ENCODE assay signal across 21 mouse cellular contexts in the genomic region with DNA sequence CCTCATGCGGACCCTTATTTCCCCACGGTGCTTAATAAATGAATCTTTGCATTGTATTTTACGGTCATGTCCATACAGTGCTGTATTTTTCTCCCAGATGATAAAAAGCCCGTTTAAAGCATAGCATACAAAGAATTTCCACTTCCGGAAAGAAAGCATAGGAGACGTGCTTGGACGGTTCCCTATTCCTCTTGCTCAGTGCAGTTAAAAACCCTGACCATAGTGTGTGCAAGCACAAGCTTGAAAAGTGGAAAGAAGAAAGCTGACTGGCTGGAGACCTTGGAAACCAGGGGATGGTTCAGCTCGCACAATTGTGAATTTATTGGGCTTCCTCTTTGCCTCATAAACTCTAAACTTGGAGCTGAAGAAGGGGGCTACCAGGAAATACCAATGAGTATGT.
DNase-seq lines count a peak whose midpoint lies in the region; ATAC-seq and TF ChIP-seq lines count a peak whose summit lies in the region.
"Had no signal": no experiment of that assay in that cellular context is flagged by ENCODE, and none has a peak within 500 bp of the region (broad histone marks: within the 10 kb centered on the region; RNA-seq: fewer than 3 reads in every experiment).

No protein-coding gene starts in this region.

- H3K9ac ChIP-seq in kidney, postnatal 0 days (ENCODE audit: low read depth, low read length) = no peak overlapping the region
- no peak overlapping the region for H3K9ac ChIP-seq in midbrain, embryonic 11.5 days (ENCODE audit: low read length)
- H3K9ac ChIP-seq in midbrain, embryonic 13.5 days (replicated peaks) = no peak overlapping the region
- H3K9ac ChIP-seq in limb, embryonic 14.5 days (ENCODE audit: low read depth, low read length, severe bottlenecking) = no peak overlapping the region
- H3K9ac ChIP-seq: embryonic facial prominence, embryonic 12.5 days; forebrain, embryonic 13.5 days; forebrain, embryonic 15.5 days had no signal

- WGBS in kidney, postnatal 0 days = 41% methylated on average over 8 of the region's 8 CpGs
- 86% methylated on average over 8 of the region's 8 CpGs for WGBS in midbrain, embryonic 11.5 days
- 75% methylated on average over 8 of the region's 8 CpGs for WGBS in midbrain, embryonic 13.5 days
- 24% methylated on average over 8 of the region's 8 CpGs for WGBS in limb, embryonic 14.5 days

- H3K4me3 ChIP-seq in kidney, postnatal 0 days (replicated peaks; ENCODE audit: low read depth, low read length) = no peak overlapping the region
- no peak overlapping the region for H3K4me3 ChIP-seq in midbrain, embryonic 11.5 days (ENCODE audit: low read depth, low read length)
- H3K4me3 ChIP-seq in midbrain, embryonic 13.5 days (replicated peaks) = no peak overlapping the region
- H3K4me3 ChIP-seq in limb, embryonic 14.5 days (replicated peaks; ENCODE audit: low read length) = no peak overlapping the region
- H3K4me3 ChIP-seq in layer of hippocampus, adult 2 months = no peak overlapping the region
- H3K4me3 ChIP-seq in gastrocnemius, adult 2 months = no peak overlapping the region
- H3K4me3 ChIP-seq: embryonic facial prominence, embryonic 10.5 days; embryonic facial prominence, embryonic 12.5 days; forebrain, embryonic 13.5 days; forebrain, embryonic 15.5 days had no signal

- no peaks in the 10 kb centered on the region for H3K9me3 ChIP-seq in kidney, postnatal 0 days (replicated peaks; ENCODE audit: low read length)
- no peaks in the 10 kb centered on the region for H3K9me3 ChIP-seq in midbrain, embryonic 11.5 days (ENCODE audit: control insufficient read depth, low read length)
- H3K9me3 ChIP-seq in midbrain, embryonic 13.5 days = no peaks in the 10 kb centered on the region
- H3K9me3 ChIP-seq in limb, embryonic 14.5 days (ENCODE audit: control insufficient read depth, low read length) = no peaks in the 10 kb centered on the region
- H3K9me3 ChIP-seq: embryonic facial prominence, embryonic 10.5 days; embryonic facial prominence, embryonic 12.5 days; forebrain, embryonic 13.5 days; forebrain, embryonic 15.5 days had no signal

- ATAC-seq in kidney, postnatal 0 days (replicated peaks; ENCODE audit: low FRiP score, low read depth) = no peak
- no peak for ATAC-seq in midbrain, embryonic 11.5 days (ENCODE audit: low FRiP score)
- ATAC-seq in midbrain, embryonic 13.5 days = no peak
- peak; percentile 66 for ATAC-seq in limb, embryonic 14.5 days (ENCODE audit: low FRiP score, low read depth)
- ATAC-seq: CD4-positive, CD25-positive, alpha-beta regulatory T cell, adult 4 months; forebrain, embryonic 13.5 days; forebrain, embryonic 15.5 days had no signal

- H3K4me2 ChIP-seq in kidney, postnatal 0 days (ENCODE audit: low read length) = no peak overlapping the region
- no peak overlapping the region for H3K4me2 ChIP-seq in midbrain, embryonic 11.5 days
- no peak overlapping the region for H3K4me2 ChIP-seq in midbrain, embryonic 13.5 days (replicated peaks)
- no peak overlapping the region; the same call in 1 of the 2 replicates for H3K4me2 ChIP-seq in limb, embryonic 14.5 days (replicated peaks; ENCODE audit: low read depth, low read length, severe bottlenecking)
- H3K4me2 ChIP-seq: embryonic facial prominence, embryonic 12.5 days; forebrain, embryonic 13.5 days; forebrain, embryonic 15.5 days had no signal

- TF ChIP-seq POLR2A in limb, embryonic 14.5 days (IDR thresholded peaks at IDR 0.05; ENCODE audit: borderline replicate concordance, extremely low read depth, insufficient read depth, insufficient read length) = no peak

- peak; percentile 36 for DNase-seq in kidney, postnatal 0 days (ENCODE audit: low spot score)
- DNase-seq in kidney, adult 11 months = no peak
- peak; percentile 82 for DNase-seq in midbrain, embryonic 11.5 days (ENCODE audit: low spot score, missing footprints)
- DNase-seq in limb, embryonic 14.5 days (ENCODE audit: low spot score) = peak; percentile 61
- DNase-seq in layer of hippocampus, adult 2 months (ENCODE audit: low spot score in 2 of 2) = no peak
- DNase-seq in gastrocnemius, adult 2 months = no peak
- DNase-seq: adrenal gland, adult 2 months; adrenal gland, postnatal 10 days; adrenal gland, postnatal 25 days; B cell, adult 2 months; cerebellum, adult 11 months; cerebellum, adult 18-20 months; cerebellum, adult 8-10 months; cerebellum, postnatal 10 days; cerebellum, postnatal 25 days had no signal

- no peak overlapping the region for H3K27ac ChIP-seq in kidney, postnatal 0 days
- no peak overlapping the region for H3K27ac ChIP-seq in midbrain, embryonic 11.5 days (ENCODE audit: low read depth, low read length)
- no peak overlapping the region for H3K27ac ChIP-seq in midbrain, embryonic 13.5 days
- no peak overlapping the region for H3K27ac ChIP-seq in limb, embryonic 14.5 days (replicated peaks; ENCODE audit: low read depth, low read length)
- H3K27ac ChIP-seq in layer of hippocampus, adult 2 months = no peak overlapping the region
- no peak overlapping the region for H3K27ac ChIP-seq in gastrocnemius, adult 2 months
- H3K27ac ChIP-seq: embryonic facial prominence, embryonic 10.5 days; embryonic facial prominence, embryonic 12.5 days; forebrain, embryonic 13.5 days; forebrain, embryonic 15.5 days had no signal

- no peaks in the 10 kb centered on the region for H3K36me3 ChIP-seq in kidney, postnatal 0 days (ENCODE audit: insufficient read depth, low read length)
- no peaks in the 10 kb centered on the region for H3K36me3 ChIP-seq in midbrain, embryonic 11.5 days (ENCODE audit: control insufficient read depth, insufficient read depth, low read length)
- H3K36me3 ChIP-seq in midbrain, embryonic 13.5 days = no peaks in the 10 kb centered on the region
- H3K36me3 ChIP-seq in limb, embryonic 14.5 days (ENCODE audit: control insufficient read depth, insufficient read depth, low read length) = peaks cover 3% of the 10 kb centered on the region; the same call in 1 of the 2 replicates
- H3K36me3 ChIP-seq: embryonic facial prominence, embryonic 10.5 days; embryonic facial prominence, embryonic 12.5 days; forebrain, embryonic 15.5 days had no signal

- TF ChIP-seq CTCF in kidney, postnatal 0 days (IDR thresholded peaks at IDR 0.05; ENCODE audit: low read depth) = no peak
- TF ChIP-seq CTCF in layer of hippocampus, adult 2 months (conservative IDR thresholded peaks at IDR 0.05) = no peak
- no peak for TF ChIP-seq CTCF in gastrocnemius, adult 2 months (IDR thresholded peaks at IDR 0.05)

- H3K27me3 ChIP-seq in kidney, postnatal 0 days (ENCODE audit: insufficient read depth, low read length) = no peaks in the 10 kb centered on the region
- no peaks in the 10 kb centered on the region for H3K27me3 ChIP-seq in midbrain, embryonic 11.5 days (ENCODE audit: control insufficient read depth, insufficient read depth, low read length)
- H3K27me3 ChIP-seq in midbrain, embryonic 13.5 days = no peaks in the 10 kb centered on the region
- H3K27me3 ChIP-seq in limb, embryonic 14.5 days (ENCODE audit: control insufficient read depth, insufficient read depth, low read length) = no peaks in the 10 kb centered on the region
- H3K27me3 ChIP-seq: embryonic facial prominence, embryonic 12.5 days; forebrain, embryonic 13.5 days; forebrain, embryonic 15.5 days had no signal

- 0 out of 2 replicates have a peak, but pooled peaks cover 2% of the 10 kb centered on the region for H3K4me1 ChIP-seq in kidney, postnatal 0 days (replicated peaks; ENCODE audit: insufficient read depth, low read length)
- no peaks in the 10 kb centered on the region for H3K4me1 ChIP-seq in midbrain, embryonic 11.5 days (ENCODE audit: control insufficient read depth, insufficient read depth, low read length)
- H3K4me1 ChIP-seq in midbrain, embryonic 13.5 days (replicated peaks) = no peaks in the 10 kb centered on the region
- H3K4me1 ChIP-seq in limb, embryonic 14.5 days (ENCODE audit: control insufficient read depth, insufficient read depth, low read length) = peaks cover 33% of the 10 kb centered on the region
- H3K4me1 ChIP-seq: embryonic facial prominence, embryonic 10.5 days; embryonic facial prominence, embryonic 12.5 days; forebrain, embryonic 13.5 days; forebrain, embryonic 15.5 days had no signal

- intact Hi-C loops in gastrocnemius, adult 2 months (cut with DNase I) = no loop called here

Comparison
In these comparisons a context has a peak if more than half of its experiments do, and no peak if none do; other contexts are left out.
1. DNase-seq: peak in kidney, postnatal 0 days (single experiment), midbrain, embryonic 11.5 days (single experiment) and limb, embryonic 14.5 days (single experiment); none in kidney, adult 11 months (single experiment), layer of hippocampus, adult 2 months (0 of 2) and gastrocnemius, adult 2 months (single experiment).